Mouse (Mus musculus): Measurements from ENCODE around the gene Gzmb. TPM values are rescaled to one million over a fixed set of nuclear protein-coding genes. Genes with fewer than 3 reads are reported as not detected.
A peak's percentile ranks its signal among the peaks of the same experiment; 100 is the strongest.
"Not testable (repeated sequence)": the region's sequence is repeated elsewhere in the genome, so short reads cannot be mapped to it uniquely, and the experiment has no call there.

Gene Gzmb
- 0.54 and 0.90 TPM in 2 replicates for polyA plus RNA-seq (2015; fragmentation: Nextera tagmentation; extraction: Ambion mirVana)

DNA sequence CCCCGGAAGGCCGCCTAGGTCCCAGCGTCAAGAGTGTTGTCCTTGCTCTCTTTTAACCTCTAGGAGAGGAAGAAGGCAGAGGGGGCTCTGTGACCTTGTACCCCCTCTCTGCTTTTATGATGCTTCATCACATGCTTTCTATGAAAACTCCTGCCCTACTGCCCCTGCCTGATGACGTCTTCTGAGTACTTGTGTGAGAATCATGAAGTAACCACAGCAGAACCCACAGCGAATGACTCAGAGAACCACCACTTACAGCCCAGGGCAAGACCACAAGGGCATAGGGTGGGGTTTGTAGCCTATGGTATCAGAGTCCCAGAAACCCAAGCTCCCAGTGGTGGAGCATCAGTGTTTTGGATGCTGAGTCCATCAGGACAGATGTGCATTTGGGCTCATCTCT lies at the start of gene Gzmb:
Gene Gzmb, minus strand, starts transcription at position 108 of the 400 bp plus-strand sequence.
- H3K36me3 ChIP-seq: no peaks in the 10 kb centered on the region
- no peak within 1 kb of the TSS for H3K9ac ChIP-seq
- no peak for ATAC-seq (ENCODE audit: insufficient number of reproducible peaks, insufficient read depth, low FRiP score, low TSS enrichment, low read depth)
- no peak within 1 kb of the TSS for H3K27ac ChIP-seq
- no peak within 1 kb of the TSS for H3K4me2 ChIP-seq
- 91% methylated on average over 5 of the region's 5 CpGs for WGBS
- H3K4me1 ChIP-seq: no peaks in the 10 kb centered on the region
- H3K4me3 ChIP-seq: no peak within 1 kb of the TSS
- H3K9me3 ChIP-seq: no peaks in the 10 kb centered on the region
- no peaks in the 10 kb centered on the region for H3K27me3 ChIP-seq

- not testable (repeated sequence) for H3K4me1 ChIP-seq; H3K4me3 ChIP-seq; H3K4me2 ChIP-seq; H3K36me3 ChIP-seq; H3K27ac ChIP-seq; ATAC-seq (ENCODE audit: insufficient number of reproducible peaks, insufficient read depth, low FRiP score, low TSS enrichment, low read depth); H3K9me3 ChIP-seq; H3K9ac ChIP-seq; H3K27me3 ChIP-seq
Measured at GRCm38 (mm10) chr14:56311801-56312200, 49.7 kb upstream of the Gzmb start.

GRCm38 (mm10) chr14:56310238-56310637 lies 48.2 kb upstream of the Gzmb start:
- Histone ChIP-seq H3K36me3 (no peaks in the 10 kb centered on the region), H3K9ac (no peak overlapping the region), H3K4me2 (no peak overlapping the region), H3K27me3 (no peaks in the 10 kb centered on the region), H3K4me3 (no peak overlapping the region), H3K9me3 (no peaks in the 10 kb centered on the region), H3K4me1 (no peaks in the 10 kb centered on the region), H3K27ac (no peak overlapping the region)
- no peak for ATAC-seq (ENCODE audit: insufficient number of reproducible peaks, insufficient read depth, low FRiP score, low TSS enrichment, low read depth)
- 86% methylated on average over 9 of the region's 9 CpGs for WGBS

GRCm38 (mm10) chr14:56304149-56304548 lies 42.1 kb upstream of the Gzmb start:
- Histone ChIP-seq H3K36me3 (no peaks in the 10 kb centered on the region), H3K9me3 (no peaks in the 10 kb centered on the region), H3K4me3 (no peak overlapping the region), H3K4me2 (no peak overlapping the region), H3K4me1 (no peaks in the 10 kb centered on the region; the same call in 1 of the 2 replicates), H3K27me3 (no peaks in the 10 kb centered on the region), H3K27ac (no peak overlapping the region), H3K9ac (no peak overlapping the region)
- ATAC-seq (ENCODE audit: insufficient number of reproducible peaks, insufficient read depth, low FRiP score, low TSS enrichment, low read depth): no peak
- 1% methylated on average over 4 of the region's 4 CpGs for WGBS

GRCm38 (mm10) chr14:56303506-56304025 lies 41.5 kb upstream of the Gzmb start:
- Histone ChIP-seq H3K9me3 (no peaks in the 10 kb centered on the region), H3K27ac (no peak overlapping the region), H3K36me3 (no peaks in the 10 kb centered on the region), H3K9ac (no peak overlapping the region), H3K27me3 (no peaks in the 10 kb centered on the region), H3K4me2 (0 out of 2 replicates have a peak overlapping the region, but pooled peaks have one; percentile 9), H3K4me3 (no peak overlapping the region), H3K4me1 (no peaks in the 10 kb centered on the region; the same call in 1 of the 2 replicates)
- 46% methylated on average over 10 of the region's 10 CpGs for WGBS
- no peak for ATAC-seq (ENCODE audit: insufficient number of reproducible peaks, insufficient read depth, low FRiP score, low TSS enrichment, low read depth)

GRCm38 (mm10) chr14:56302091-56302490 lies 40.0 kb upstream of the Gzmb start:
- Histone ChIP-seq H3K4me2 (no peak overlapping the region), H3K9me3 (no peaks in the 10 kb centered on the region), H3K4me1 (no peaks in the 10 kb centered on the region; the same call in 1 of the 2 replicates), H3K27ac (no peak overlapping the region), H3K36me3 (no peaks in the 10 kb centered on the region), H3K4me3 (no peak overlapping the region), H3K9ac (no peak overlapping the region), H3K27me3 (no peaks in the 10 kb centered on the region)
- no peak for ATAC-seq (ENCODE audit: insufficient number of reproducible peaks, insufficient read depth, low FRiP score, low TSS enrichment, low read depth)
- WGBS: 98% methylated on average over 3 of the region's 3 CpGs

DNA sequence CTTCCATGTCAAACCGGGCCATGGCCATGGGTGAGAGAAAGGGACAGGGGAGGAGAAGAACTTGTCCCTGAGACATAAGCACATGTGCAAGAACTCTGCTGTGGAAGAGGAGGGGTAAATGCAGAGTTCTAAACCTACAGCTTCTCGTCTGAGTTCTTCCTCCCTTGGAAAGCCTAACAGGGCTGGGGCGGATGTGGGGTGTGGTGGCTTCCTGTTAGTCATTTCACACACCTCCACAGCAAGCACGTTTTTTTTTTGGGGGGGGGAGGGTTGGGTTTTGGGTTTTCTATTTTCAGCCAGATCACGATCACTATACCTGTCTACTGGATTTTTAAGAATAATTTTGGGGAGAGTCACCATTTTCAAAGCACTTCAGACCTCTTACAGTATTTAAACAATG lies 34.7 kb upstream of the Gzmb start:
- H3K4me2 ChIP-seq: no peak overlapping the region
- no peaks in the 10 kb centered on the region for H3K4me1 ChIP-seq
- no peaks in the 10 kb centered on the region for H3K9me3 ChIP-seq
- 77% methylated on average over 5 of the region's 5 CpGs for WGBS
- H3K27me3 ChIP-seq: no peaks in the 10 kb centered on the region
- ATAC-seq (ENCODE audit: insufficient number of reproducible peaks, insufficient read depth, low FRiP score, low TSS enrichment, low read depth): no peak
- no peaks in the 10 kb centered on the region for H3K36me3 ChIP-seq
- H3K9ac ChIP-seq: no peak overlapping the region
- no peak overlapping the region for H3K27ac ChIP-seq
- H3K4me3 ChIP-seq: no peak overlapping the region

GRCm38 (mm10) chr14:56296106-56296505 lies 34.0 kb upstream of the Gzmb start:
- H3K4me2 ChIP-seq: no peak overlapping the region
- no peaks in the 10 kb centered on the region for H3K4me1 ChIP-seq
- H3K27me3 ChIP-seq: no peaks in the 10 kb centered on the region
- H3K27ac ChIP-seq: no peak overlapping the region
- no peaks in the 10 kb centered on the region for H3K36me3 ChIP-seq
- no peak for ATAC-seq (ENCODE audit: insufficient number of reproducible peaks, insufficient read depth, low FRiP score, low TSS enrichment, low read depth)
- H3K9me3 ChIP-seq: no peaks in the 10 kb centered on the region
- 81% methylated on average over 4 of the region's 4 CpGs for WGBS
- H3K4me3 ChIP-seq: no peak overlapping the region
- H3K9ac ChIP-seq: no peak overlapping the region

GRCm38 (mm10) chr14:56293146-56293545 lies 31.1 kb upstream of the Gzmb start:
- Histone ChIP-seq H3K4me2 (no peak overlapping the region), H3K4me3 (no peak overlapping the region), H3K27me3 (no peaks in the 10 kb centered on the region), H3K36me3 (no peaks in the 10 kb centered on the region), H3K9me3 (no peaks in the 10 kb centered on the region), H3K27ac (no peak overlapping the region), H3K4me1 (no peaks in the 10 kb centered on the region), H3K9ac (no peak overlapping the region)
- no peak for ATAC-seq (ENCODE audit: insufficient number of reproducible peaks, insufficient read depth, low FRiP score, low TSS enrichment, low read depth)

GRCm38 (mm10) chr14:56288651-56289050 lies 26.6 kb upstream of the Gzmb start:
- WGBS: 69% methylated on average over 5 of the region's 5 CpGs
- no peak for ATAC-seq (ENCODE audit: insufficient number of reproducible peaks, insufficient read depth, low FRiP score, low TSS enrichment, low read depth)

DNA sequence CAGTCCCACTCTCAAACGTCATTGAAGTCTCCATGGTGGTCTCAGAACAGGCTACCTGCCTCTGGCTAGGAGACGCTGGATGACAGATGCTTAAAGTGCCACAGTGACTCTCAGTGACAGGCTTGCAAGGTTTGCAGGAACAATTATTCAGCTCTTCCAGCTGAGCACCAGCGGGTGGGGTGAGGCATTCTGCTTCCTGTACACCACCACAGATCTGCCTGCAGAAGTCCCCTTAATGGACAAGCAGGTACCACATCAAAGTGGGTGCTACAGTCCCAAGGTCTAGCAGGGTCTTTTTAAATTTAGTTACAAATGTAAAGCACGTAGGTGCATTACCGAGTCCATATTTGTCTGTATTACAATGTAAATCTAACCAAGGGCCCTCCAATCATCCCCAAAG lies 25.7 kb upstream of the Gzmb start:
- Histone ChIP-seq H3K36me3 (no peaks in the 10 kb centered on the region), H3K27ac (no peak overlapping the region), H3K27me3 (no peaks in the 10 kb centered on the region), H3K4me1 (no peaks in the 10 kb centered on the region), H3K4me3 (no peak overlapping the region), H3K4me2 (no peak overlapping the region), H3K9ac (no peak overlapping the region), H3K9me3 (no peaks in the 10 kb centered on the region)
- ATAC-seq (ENCODE audit: insufficient number of reproducible peaks, insufficient read depth, low FRiP score, low TSS enrichment, low read depth): no peak
- 66% methylated on average over 5 of the region's 5 CpGs for WGBS

More at GRCm38 (mm10) chr14:56288651-56289050, 26.6 kb upstream of the Gzmb start:
- no peaks in the 10 kb centered on the region for H3K4me1 ChIP-seq
- no peak overlapping the region for H3K9ac ChIP-seq
- H3K4me3 ChIP-seq: no peak overlapping the region
- H3K27me3 ChIP-seq: no peaks in the 10 kb centered on the region
- H3K36me3 ChIP-seq: no peaks in the 10 kb centered on the region
- no peak overlapping the region for H3K4me2 ChIP-seq
- no peaks in the 10 kb centered on the region for H3K9me3 ChIP-seq
- H3K27ac ChIP-seq: no peak overlapping the region

DNA sequence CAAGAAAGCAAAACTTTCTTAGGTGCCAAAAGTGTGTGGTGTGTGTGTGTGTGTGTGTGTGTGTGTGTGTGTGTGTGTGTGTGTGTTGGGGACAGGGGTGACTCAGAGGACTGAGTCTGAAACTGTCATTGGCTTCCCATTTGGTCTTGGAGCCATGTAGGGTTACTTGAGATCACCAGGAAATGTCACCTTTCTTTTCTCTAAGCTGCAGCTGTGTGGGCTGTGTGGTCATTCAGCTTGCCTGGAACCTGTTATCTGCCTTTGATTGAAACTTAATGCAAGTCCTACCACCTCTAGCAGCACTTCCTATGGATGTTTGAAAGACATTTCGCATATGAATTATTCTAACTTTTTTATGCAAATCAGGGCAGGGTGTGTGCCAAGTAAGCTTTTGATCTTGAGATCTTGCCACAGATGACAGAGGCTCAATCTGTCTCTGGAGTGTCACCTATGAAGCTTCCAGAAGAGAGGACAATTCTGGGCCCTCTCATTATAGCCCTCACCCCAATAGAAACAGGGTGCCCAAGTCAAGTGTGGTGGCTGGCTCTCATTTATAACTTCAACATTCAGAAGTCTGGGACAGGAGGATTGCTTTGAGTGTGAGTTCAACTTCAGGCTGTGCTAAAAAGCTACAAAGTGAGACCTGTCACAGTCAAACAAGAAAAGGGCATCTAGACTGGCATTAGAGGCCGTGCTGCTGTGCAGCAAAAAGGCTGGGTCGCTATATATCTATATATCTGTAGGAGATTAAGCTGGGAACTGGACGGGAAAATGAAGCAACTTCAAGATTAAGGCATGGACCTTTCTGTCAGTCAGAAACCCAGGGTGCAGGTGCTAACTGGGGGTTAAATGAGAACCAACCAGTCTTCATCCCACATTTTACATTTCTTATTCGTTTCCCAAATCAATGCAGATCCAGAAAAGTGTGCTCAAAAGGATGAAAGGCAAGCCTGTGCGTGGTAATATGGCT lies 22.6 kb upstream of the Gzmb start:
- Histone ChIP-seq H3K9ac (no peak overlapping the region), H3K4me3 (no peak overlapping the region), H3K4me1 (no peaks in the 10 kb centered on the region), H3K9me3 (no peaks in the 10 kb centered on the region), H3K36me3 (no peaks in the 10 kb centered on the region), H3K27ac (no peak overlapping the region), H3K4me2 (no peak overlapping the region), H3K27me3 (no peaks in the 10 kb centered on the region)
- no peak for ATAC-seq (ENCODE audit: insufficient number of reproducible peaks, insufficient read depth, low FRiP score, low TSS enrichment, low read depth)
- WGBS: 80% methylated on average over 6 of the region's 6 CpGs
